Mouse (Mus musculus) spleen, embryonic (tissue): ENCODE results near the gene Pim1.
"Not testable (repeated sequence)": the region's sequence is repeated elsewhere in the genome, so short reads cannot be mapped to it uniquely, and the experiment has no call there.

Source experiments
- CTCF ChIA-PET: fragments of 350-600 bp; sonication (Branson Sonifier 250); formaldehyde crosslinking; loops from one replicate; lab custom pipeline; 2022; lab: Charles Lee

Gene Pim1

GRCm38 (mm10) chr17:29513044-29513730 lies 22.6 kb downstream of the Pim1 start:
- CTCF ChIA-PET: interaction anchor here (2.2 kb wide), 1 partner anchor 117 kb away, joined by 8 read pairs; no protein-coding TSS in a partner anchor

- CTCF ChIA-PET: interaction anchor here (0.6 to 2.2 kb wide), 5 partner anchors 118 to 480 kb away, joined by 3 to 8 read pairs (median 4); no protein-coding TSS in a partner anchor
Measured at GRCm38 (mm10) chr17:29514435-29514834, 23.9 kb downstream of the Pim1 start.

- CTCF ChIA-PET: not testable (repeated sequence)
Measured at GRCm38 (mm10) chr17:29518665-29519064, 28.1 kb downstream of the Pim1 start.

GRCm38 (mm10) chr17:29519731-29520130 lies 29.2 kb downstream of the Pim1 start:
- CTCF ChIA-PET: interaction anchor here (0.6 kb wide), 1 partner anchor 257 kb away, joined by 3 read pairs; no protein-coding TSS in a partner anchor

GRCm38 (mm10) chr17:29525613-29526012 lies 35.1 kb downstream of the Pim1 start:
- CTCF ChIA-PET: interaction anchor here (0.7 kb wide), 1 partner anchor 584 kb away, joined by 3 read pairs; no protein-coding TSS in a partner anchor

GRCm38 (mm10) chr17:29528568-29529187 lies 38.1 kb downstream of the Pim1 start:
- CTCF ChIA-PET: interaction anchor here (0.5 kb wide), 1 partner anchor 1546 kb away, joined by 5 read pairs; no protein-coding TSS in a partner anchor

- CTCF ChIA-PET: no interaction called here
Measured at GRCm38 (mm10) chr17:29530508-29530907, 40.0 kb downstream of the Pim1 start.

- CTCF ChIA-PET: interaction anchor here (0.6 kb wide), 1 partner anchor 48 kb away, joined by 5 read pairs; no protein-coding TSS in a partner anchor
Measured at GRCm38 (mm10) chr17:29531278-29531677, 40.7 kb downstream of the Pim1 start.

GRCm38 (mm10) chr17:29531757-29532384 lies 41.3 kb downstream of the Pim1 start:
- CTCF ChIA-PET: interaction anchor here (0.6 kb wide), 1 partner anchor 48 kb away, joined by 5 read pairs; no protein-coding TSS in a partner anchor

GRCm38 (mm10) chr17:29533866-29534265 lies 43.3 kb downstream of the Pim1 start:
- CTCF ChIA-PET: no interaction called here

GRCm38 (mm10) chr17:29540426-29540825 lies 49.9 kb downstream of the Pim1 start:
- CTCF ChIA-PET: no interaction called here

GRCm38 (mm10) chr17:29541419-29541818 lies 50.9 kb downstream of the Pim1 start:
- CTCF ChIA-PET: no interaction called here

GRCm38 (mm10) chr17:29542831-29543690 lies 52.5 kb downstream of the Pim1 start:
- CTCF ChIA-PET: no interaction called here

GRCm38 (mm10) chr17:29544064-29544463 lies 53.5 kb downstream of the Pim1 start:
- CTCF ChIA-PET: interaction anchor here (0.6 kb wide), 1 partner anchor 37 kb away, joined by 3 read pairs; no protein-coding TSS in a partner anchor

- CTCF ChIA-PET: no interaction called here
Measured at GRCm38 (mm10) chr17:29545241-29545640, 54.7 kb downstream of the Pim1 start.
